Mouse (Mus musculus): ENCODE data around the gene Cabin1.

Gene Cabin1

GRCm38 (mm10) chr10:75636084-75636786 lies 127.9 kb downstream of the Cabin1 start:
- no peak for DNase-seq (ENCODE audit: low spot score)

GRCm38 (mm10) chr10:75635693-75636055 lies 128.5 kb downstream of the Cabin1 start:
- peak; percentile 82 for DNase-seq (ENCODE audit: low spot score)

GRCm38 (mm10) chr10:75635019-75635692 lies 129.0 kb downstream of the Cabin1 start:
- DNase-seq (ENCODE audit: low spot score) = no peak

- no peak for DNase-seq (ENCODE audit: low spot score)
These were observed 129.5 kb downstream of the Cabin1 start for GRCm38 (mm10) chr10:75634610-75635009.

GRCm38 (mm10) chr10:75633576-75634139 lies 130.5 kb downstream of the Cabin1 start:
- DNase-seq (ENCODE audit: low spot score) = no peak

GRCm38 (mm10) chr10:75633048-75633447 lies 131.1 kb downstream of the Cabin1 start:
- DNase-seq (ENCODE audit: low spot score) = no peak

- DNase-seq (ENCODE audit: low spot score) = no peak
These were observed 131.5 kb downstream of the Cabin1 start for GRCm38 (mm10) chr10:75632633-75633032.

GRCm38 (mm10) chr10:75627490-75627889 lies 136.7 kb downstream of the Cabin1 start:
- DNase-seq (ENCODE audit: low spot score) = no peak

GRCm38 (mm10) chr10:75626991-75627390 lies 137.2 kb downstream of the Cabin1 start:
- DNase-seq (ENCODE audit: low spot score) = no peak

- no peak for DNase-seq (ENCODE audit: low spot score)
These were observed 138.2 kb downstream of the Cabin1 start for GRCm38 (mm10) chr10:75625920-75626319.

GRCm38 (mm10) chr10:75620818-75621217 lies 143.3 kb downstream of the Cabin1 start:
- DNase-seq (ENCODE audit: low spot score) = no peak

- DNase-seq (ENCODE audit: low spot score) = no peak
These were observed 148.1 kb downstream of the Cabin1 start for GRCm38 (mm10) chr10:75616044-75616443.

- DNase-seq (ENCODE audit: low spot score) = no peak
These were observed 153.7 kb downstream of the Cabin1 start for GRCm38 (mm10) chr10:75610486-75610885.

GRCm38 (mm10) chr10:75608975-75609374 lies 155.2 kb downstream of the Cabin1 start:
- DNase-seq (ENCODE audit: low spot score) = no peak

GRCm38 (mm10) chr10:75607253-75607652 lies 156.9 kb downstream of the Cabin1 start:
- no peak for DNase-seq (ENCODE audit: low spot score)

- DNase-seq (ENCODE audit: low spot score) = no peak
These were observed 158.8 kb downstream of the Cabin1 start for GRCm38 (mm10) chr10:75605162-75605846.

- DNase-seq (ENCODE audit: low spot score) = no peak
These were observed 163.9 kb downstream of the Cabin1 start for GRCm38 (mm10) chr10:75600189-75600730.

Measured in c-Kit-positive CD71-positive TER-119-positive erythroid progenitor cells, embryonic 14.5 days (primary cell).